Mouse (Mus musculus): ENCODE measurements around the gene Smyd3. TPM values are rescaled to one million over a fixed set of nuclear protein-coding genes. Genes with fewer than 3 reads are reported as not detected.

Smyd3 gene
- polyA plus RNA-seq (2016; fragmentation: Nextera tagmentation; extraction: Ambion mirVana): 20.7 and 21.5 TPM in 2 replicates

DNA sequence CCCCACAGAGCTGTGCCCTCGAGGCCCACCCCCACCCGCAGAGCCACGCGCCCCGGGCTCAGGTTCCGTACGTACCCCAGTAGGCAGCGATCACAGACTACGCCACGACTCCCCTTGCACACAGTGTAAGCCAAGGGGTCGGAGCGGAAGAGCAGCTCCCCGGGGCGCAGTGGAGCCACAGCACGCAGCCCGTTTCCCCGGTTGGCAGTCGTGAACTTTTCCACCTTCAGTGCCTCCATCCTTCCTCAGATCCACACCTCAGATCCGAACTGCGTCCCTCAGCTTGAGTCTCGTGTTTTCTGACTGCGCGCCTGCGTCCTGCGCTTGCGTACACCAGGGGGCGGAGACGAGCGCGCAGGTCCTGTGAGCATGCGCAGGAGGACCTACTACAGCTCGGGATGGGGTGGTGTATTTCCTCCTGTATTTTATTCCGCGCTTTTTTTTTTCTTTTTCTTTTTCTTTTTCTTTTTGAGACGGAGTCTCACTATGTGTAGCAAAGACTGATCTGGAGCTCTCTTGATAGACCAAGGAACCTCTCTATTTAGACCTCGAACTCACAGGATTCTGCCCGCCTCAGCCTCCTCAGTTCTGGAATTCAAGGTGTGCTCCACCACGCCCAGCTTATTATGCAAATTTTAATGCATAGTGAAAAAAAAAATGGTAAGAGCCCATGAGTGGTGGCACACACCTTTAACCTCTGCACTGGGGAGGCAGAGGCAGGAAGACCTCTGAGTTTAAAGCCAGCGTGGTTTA is at the start of gene Smyd3:
Gene Smyd3, minus strand, starts transcription at position 329 of the 753 bp plus-strand sequence.
- Histone ChIP-seq H3K4me1 (peaks cover 12% of the 10 kb centered on the region), H3K27ac (replicated peaks) (peak within 1 kb of the TSS; percentile 76), H3K27me3 (replicated peaks; ENCODE audit: low read depth, poor library complexity, severe bottlenecking) (no peaks in the 10 kb centered on the region), H3K4me3 (peak within 1 kb of the TSS; percentile 79), H3K36me3 (replicated peaks) (no peaks in the 10 kb centered on the region), H3K9me3 (no peaks in the 10 kb centered on the region)
- peak; percentile 89 for DNase-seq (ENCODE audit: low spot score)
- WGBS: 6% methylated on average over 39 of the region's 39 CpGs

DNA sequence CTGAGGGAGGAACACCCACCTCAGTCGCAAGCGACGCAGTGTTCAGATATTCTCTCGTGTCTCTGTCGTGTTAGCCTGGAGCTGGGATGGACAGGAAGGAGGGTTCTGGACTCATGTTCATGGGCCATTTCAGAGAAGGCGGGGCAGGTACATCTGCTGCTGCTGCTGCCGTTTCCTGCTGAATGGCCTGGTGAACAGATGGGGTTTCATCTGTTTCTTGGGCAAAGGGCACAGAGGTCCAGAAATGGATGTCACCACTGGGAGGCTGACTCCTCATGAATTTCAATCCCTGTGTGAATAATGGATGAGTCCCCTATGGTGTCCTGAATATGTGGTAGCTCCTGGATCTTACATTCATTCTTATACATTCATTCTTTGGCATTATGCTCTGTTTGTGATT is 49.7 kb upstream of the Smyd3 start:
- no peak overlapping the region; the same call in 1 of the 2 replicates for H3K27ac ChIP-seq (replicated peaks)
- H3K4me3 ChIP-seq: no peak overlapping the region
- no peaks in the 10 kb centered on the region for H3K36me3 ChIP-seq (replicated peaks)
- H3K4me1 ChIP-seq: peaks cover 54% of the 10 kb centered on the region
- DNase-seq (ENCODE audit: low spot score): peak; percentile 19
- 56% methylated on average over 7 of the region's 7 CpGs for WGBS
- H3K27me3 ChIP-seq (replicated peaks; ENCODE audit: low read depth, poor library complexity, severe bottlenecking): no peaks in the 10 kb centered on the region
- H3K9me3 ChIP-seq: no peaks in the 10 kb centered on the region

DNA sequence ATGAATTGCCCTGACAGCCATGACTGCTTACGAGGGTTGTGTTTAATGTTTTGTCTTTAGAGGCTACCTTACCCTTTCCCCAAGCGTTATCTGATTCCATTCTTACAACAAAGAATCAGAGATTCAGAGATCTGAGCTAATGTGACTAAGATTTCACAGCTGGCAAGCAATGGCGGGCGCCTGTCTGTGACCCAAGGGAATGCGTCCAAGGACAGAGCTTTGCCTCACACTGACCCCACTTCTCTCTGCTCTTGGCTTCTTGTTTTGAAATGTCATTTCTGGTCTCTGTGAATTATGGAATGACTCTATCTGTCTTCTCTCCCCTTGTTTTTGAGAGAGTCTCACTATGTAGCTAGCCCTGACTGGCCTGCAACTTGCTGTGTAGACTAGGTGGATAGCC is 46.1 kb upstream of the Smyd3 start:
- WGBS: 70% methylated on average over 5 of the region's 5 CpGs
- DNase-seq (ENCODE audit: low spot score): no peak
- no peak overlapping the region for H3K27ac ChIP-seq (replicated peaks)
- H3K4me3 ChIP-seq: no peak overlapping the region
- H3K36me3 ChIP-seq (replicated peaks): no peaks in the 10 kb centered on the region
- no peaks in the 10 kb centered on the region for H3K9me3 ChIP-seq
- H3K4me1 ChIP-seq: peaks cover 39% of the 10 kb centered on the region
- no peaks in the 10 kb centered on the region for H3K27me3 ChIP-seq (replicated peaks; ENCODE audit: low read depth, poor library complexity, severe bottlenecking)

DNA sequence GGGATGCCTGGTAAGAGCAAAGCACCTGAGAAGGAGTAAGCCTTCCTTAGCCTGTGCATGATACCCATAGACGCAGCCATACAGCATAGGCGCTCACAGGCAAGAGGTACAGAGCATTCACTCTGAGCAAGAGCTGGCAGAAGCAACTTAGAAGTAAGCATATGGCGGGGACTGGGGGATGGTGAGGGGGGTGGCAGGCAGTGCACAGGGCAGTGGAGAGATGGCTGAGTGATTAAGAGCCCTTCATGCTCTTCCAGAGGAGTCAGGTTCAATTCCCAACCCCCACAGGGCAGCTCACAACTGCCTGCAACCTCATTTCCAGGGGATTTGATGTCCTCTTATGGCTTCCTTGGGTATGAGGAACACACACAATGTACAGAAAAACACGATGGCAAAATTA is 45.4 kb upstream of the Smyd3 start:
- 85% methylated on average over 4 of the region's 4 CpGs for WGBS
- Histone ChIP-seq H3K27ac (replicated peaks) (no peak overlapping the region), H3K9me3 (no peaks in the 10 kb centered on the region), H3K4me3 (no peak overlapping the region), H3K4me1 (peaks cover 32% of the 10 kb centered on the region), H3K36me3 (replicated peaks) (no peaks in the 10 kb centered on the region), H3K27me3 (replicated peaks; ENCODE audit: low read depth, poor library complexity, severe bottlenecking) (no peaks in the 10 kb centered on the region)
- peak; percentile 15 for DNase-seq (ENCODE audit: low spot score)

DNA sequence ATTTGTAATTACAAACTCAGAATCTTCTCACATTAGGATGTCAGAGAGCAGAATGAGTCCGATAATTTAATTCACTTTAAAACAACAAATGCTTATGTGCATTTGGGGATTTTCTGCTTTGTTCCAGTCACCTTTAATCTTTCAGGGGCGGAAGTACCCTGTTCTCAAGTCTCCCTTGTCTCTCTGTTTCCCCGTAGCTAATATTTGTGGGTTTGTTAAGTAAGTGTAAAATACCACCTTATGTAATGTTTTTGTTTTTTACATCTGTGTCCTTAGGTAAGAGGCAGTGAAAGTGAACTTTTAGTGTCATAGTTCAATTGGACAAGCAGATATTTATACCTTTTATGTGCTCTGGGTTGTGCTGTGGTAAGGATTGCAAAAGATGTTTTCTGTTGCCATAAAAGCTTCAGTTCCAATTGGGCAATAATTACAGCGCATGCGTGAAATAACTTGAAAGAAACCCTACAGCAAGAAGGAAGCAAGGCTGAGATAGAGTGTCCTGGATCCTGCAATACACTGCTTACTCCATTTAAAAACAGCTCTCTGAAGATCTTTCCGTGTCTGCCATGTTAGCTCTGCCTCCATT is 43.1 kb upstream of the Smyd3 start:
- Histone ChIP-seq H3K27ac (replicated peaks) (no peak overlapping the region), H3K36me3 (replicated peaks) (no peaks in the 10 kb centered on the region), H3K9me3 (no peaks in the 10 kb centered on the region), H3K4me1 (peaks cover 21% of the 10 kb centered on the region), H3K4me3 (no peak overlapping the region), H3K27me3 (replicated peaks; ENCODE audit: low read depth, poor library complexity, severe bottlenecking) (no peaks in the 10 kb centered on the region)
- WGBS: 87% methylated on average over 6 of the region's 6 CpGs
- no peak for DNase-seq (ENCODE audit: low spot score)

DNA sequence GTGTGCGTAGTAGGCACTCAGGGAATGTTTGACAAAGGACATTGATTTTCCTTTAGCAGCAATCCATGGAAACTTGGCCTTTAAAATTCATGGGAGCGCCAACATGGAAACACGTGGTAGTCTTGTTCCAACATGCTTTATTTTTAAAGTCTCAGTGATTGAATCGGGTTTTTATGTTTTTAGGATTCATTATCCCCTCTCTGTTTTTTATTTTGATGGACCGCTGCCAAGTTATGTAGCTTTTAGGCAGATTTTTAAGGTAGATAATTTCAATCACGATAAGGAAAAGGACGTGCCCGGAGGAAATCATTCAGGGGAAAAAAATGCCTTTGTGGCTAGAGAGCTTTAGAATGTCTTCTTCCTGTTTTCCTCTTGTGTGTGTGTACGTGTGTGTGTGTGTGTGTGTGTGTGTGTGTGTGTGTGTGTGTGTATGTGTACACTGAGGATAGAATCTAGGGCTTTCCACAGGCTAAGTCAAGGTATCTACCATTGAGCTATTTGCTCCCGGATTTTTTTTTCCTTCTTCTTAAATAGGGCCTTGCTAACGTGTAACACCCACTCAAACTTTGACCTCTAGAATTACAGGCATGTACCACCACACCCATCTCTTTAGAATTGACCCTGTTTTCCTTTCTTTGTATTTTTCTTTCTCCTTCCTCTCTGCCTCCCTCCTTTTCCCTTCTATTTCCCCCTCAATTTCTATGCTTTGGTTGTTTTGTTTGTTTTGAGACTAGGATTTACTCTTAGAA is 41.8 kb upstream of the Smyd3 start:
- DNase-seq (ENCODE audit: low spot score): no peak
- H3K36me3 ChIP-seq (replicated peaks): no peaks in the 10 kb centered on the region
- peaks cover 21% of the 10 kb centered on the region for H3K4me1 ChIP-seq
- H3K9me3 ChIP-seq: no peaks in the 10 kb centered on the region
- H3K4me3 ChIP-seq: no peak overlapping the region
- no peaks in the 10 kb centered on the region for H3K27me3 ChIP-seq (replicated peaks; ENCODE audit: low read depth, poor library complexity, severe bottlenecking)
- 81% methylated on average over 11 of the region's 11 CpGs for WGBS
- no peak overlapping the region for H3K27ac ChIP-seq (replicated peaks)

DNA sequence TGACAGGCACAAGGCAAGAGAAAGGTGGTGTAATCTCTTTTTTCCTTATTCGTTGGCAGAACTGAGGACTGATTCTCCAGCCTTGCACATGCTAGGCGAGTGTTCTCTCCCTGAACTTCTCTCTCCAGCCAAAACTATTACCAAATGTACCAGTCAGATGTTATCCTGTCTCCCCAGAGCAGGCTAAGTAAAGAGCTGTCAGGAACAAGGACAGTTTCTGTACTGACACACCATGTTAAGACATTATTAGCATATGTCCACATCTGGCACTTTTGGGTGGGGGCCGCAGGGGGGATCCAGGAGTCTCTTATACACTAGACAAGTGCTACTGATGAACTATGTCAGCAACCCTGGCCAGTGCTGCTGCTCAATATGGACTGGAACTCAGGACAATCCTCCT is 39.1 kb upstream of the Smyd3 start:
- Histone ChIP-seq H3K27ac (replicated peaks) (no peak overlapping the region), H3K4me1 (peaks cover 5% of the 10 kb centered on the region), H3K36me3 (replicated peaks) (no peaks in the 10 kb centered on the region), H3K9me3 (no peaks in the 10 kb centered on the region), H3K4me3 (no peak overlapping the region), H3K27me3 (replicated peaks; ENCODE audit: low read depth, poor library complexity, severe bottlenecking) (no peaks in the 10 kb centered on the region)
- WGBS: 91% methylated on average over 3 of the region's 3 CpGs
- DNase-seq (ENCODE audit: low spot score): no peak

DNA sequence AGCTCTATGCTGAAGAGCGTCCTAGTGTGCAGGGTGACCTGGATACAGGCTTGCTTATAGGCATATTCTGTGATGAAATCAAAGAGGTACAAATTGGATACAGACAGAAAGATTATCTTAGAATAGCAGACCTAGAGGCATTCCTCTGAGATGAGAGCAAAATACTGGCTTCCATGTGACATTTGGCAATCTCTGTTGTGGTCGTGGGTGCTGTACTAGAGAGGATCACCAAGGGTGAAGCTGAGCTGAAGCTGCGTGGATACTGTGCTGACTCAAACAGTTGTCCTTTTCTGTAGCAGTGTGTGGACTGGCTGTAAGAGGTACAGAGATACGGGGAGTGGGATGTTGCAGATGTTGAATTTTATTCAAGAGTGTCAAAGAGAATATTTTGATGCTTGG is 36.1 kb upstream of the Smyd3 start:
- Histone ChIP-seq H3K4me1 (no peaks in the 10 kb centered on the region; the same call in 1 of the 2 replicates), H3K9me3 (no peaks in the 10 kb centered on the region), H3K4me3 (no peak overlapping the region), H3K36me3 (replicated peaks) (no peaks in the 10 kb centered on the region), H3K27me3 (replicated peaks; ENCODE audit: low read depth, poor library complexity, severe bottlenecking) (no peaks in the 10 kb centered on the region), H3K27ac (replicated peaks) (no peak overlapping the region)
- no peak for DNase-seq (ENCODE audit: low spot score)
- WGBS: 84% methylated on average over 4 of the region's 4 CpGs

DNA sequence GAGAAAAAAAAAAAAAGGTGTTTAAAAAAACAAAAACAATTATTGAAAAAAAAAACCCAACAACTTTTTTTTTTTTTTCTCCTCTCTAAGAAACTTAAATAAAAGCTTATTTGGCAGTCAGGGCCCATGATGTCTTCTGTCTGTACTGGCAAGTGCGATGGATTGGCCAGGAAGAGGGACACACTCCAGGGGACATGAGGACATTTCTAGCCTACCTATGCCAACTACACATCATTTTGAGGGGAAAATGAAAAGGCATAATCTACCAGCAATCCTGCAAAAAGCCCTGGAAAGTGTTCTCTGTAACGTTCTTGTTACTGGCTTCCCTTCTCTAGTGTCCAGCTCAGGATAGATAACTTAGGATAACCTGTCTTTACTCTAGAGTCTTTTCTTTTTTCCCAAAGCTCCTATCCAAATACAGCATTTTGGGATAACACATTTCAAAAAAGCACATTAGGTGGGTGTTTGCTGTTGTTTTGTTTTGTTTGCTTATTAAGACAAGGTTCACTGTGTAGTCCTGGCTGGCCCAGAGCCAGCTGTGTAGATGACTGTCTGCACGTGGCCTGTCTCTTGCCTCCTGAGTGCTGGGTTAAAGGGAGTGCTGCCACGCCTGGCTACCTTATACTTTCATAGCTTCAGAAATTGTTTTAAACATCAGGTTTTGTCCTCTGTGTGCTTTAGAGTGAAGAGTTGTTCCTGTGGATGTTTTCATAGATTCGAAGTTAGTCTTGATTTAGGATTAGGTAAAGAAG is 35.5 kb upstream of the Smyd3 start:
- Histone ChIP-seq H3K27ac (replicated peaks) (no peak overlapping the region), H3K27me3 (replicated peaks; ENCODE audit: low read depth, poor library complexity, severe bottlenecking) (no peaks in the 10 kb centered on the region), H3K4me1 (peaks cover 1% of the 10 kb centered on the region), H3K9me3 (no peaks in the 10 kb centered on the region), H3K4me3 (no peak overlapping the region), H3K36me3 (replicated peaks) (no peaks in the 10 kb centered on the region)
- 81% methylated on average over 5 of the region's 5 CpGs for WGBS
- DNase-seq (ENCODE audit: low spot score): no peak

DNA sequence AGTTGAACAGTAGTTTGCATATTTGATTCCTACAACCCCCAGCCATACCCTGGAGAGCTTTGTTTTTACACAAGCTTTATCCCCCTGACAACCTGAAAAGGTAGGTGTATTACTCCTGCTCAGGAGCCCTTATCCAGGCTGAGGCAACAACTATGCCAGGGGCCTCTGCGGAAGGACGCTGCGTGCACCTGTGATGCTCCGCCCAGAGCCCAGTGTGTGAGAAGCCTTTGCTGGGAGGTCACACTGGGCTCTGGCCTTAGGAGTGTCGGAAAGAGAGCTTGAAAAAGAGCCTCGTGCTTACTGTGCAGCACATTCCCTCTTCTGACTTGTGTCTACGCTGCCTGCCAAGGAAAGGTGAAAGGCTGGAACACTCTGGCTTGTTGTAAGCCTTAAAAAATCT is 34.9 kb upstream of the Smyd3 start:
- Histone ChIP-seq H3K36me3 (replicated peaks) (no peaks in the 10 kb centered on the region), H3K9me3 (no peaks in the 10 kb centered on the region), H3K4me3 (no peak overlapping the region), H3K4me1 (peaks cover 7% of the 10 kb centered on the region), H3K27ac (replicated peaks) (no peak overlapping the region), H3K27me3 (replicated peaks; ENCODE audit: low read depth, poor library complexity, severe bottlenecking) (no peaks in the 10 kb centered on the region)
- 39% methylated on average over 7 of the region's 7 CpGs for WGBS
- no peak for DNase-seq (ENCODE audit: low spot score)

DNA sequence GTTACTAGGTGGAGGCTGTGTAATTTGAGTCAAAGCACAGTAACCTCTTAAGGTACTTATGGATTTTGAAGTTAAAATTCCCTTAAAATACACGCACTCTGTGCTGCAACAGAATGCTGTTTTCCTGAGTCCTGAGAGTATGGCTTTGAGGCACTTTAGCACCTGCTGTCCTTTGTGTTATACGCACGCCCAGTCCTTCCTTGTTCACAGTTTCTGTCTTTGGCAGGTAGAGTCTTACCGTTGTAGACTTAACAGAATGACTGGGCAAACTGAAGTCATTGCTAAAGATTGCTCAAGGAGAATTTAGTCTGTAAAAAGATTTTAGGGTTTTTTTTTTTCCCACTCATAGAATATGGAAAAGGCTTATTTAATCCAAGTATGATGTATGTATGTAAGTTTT is 34.1 kb upstream of the Smyd3 start:
- 88% methylated on average over 4 of the region's 4 CpGs for WGBS
- Histone ChIP-seq H3K36me3 (replicated peaks) (no peaks in the 10 kb centered on the region), H3K27me3 (replicated peaks; ENCODE audit: low read depth, poor library complexity, severe bottlenecking) (no peaks in the 10 kb centered on the region), H3K4me3 (no peak overlapping the region), H3K27ac (replicated peaks) (no peak overlapping the region), H3K9me3 (no peaks in the 10 kb centered on the region), H3K4me1 (peaks cover 14% of the 10 kb centered on the region)
- DNase-seq (ENCODE audit: low spot score): no peak

DNA sequence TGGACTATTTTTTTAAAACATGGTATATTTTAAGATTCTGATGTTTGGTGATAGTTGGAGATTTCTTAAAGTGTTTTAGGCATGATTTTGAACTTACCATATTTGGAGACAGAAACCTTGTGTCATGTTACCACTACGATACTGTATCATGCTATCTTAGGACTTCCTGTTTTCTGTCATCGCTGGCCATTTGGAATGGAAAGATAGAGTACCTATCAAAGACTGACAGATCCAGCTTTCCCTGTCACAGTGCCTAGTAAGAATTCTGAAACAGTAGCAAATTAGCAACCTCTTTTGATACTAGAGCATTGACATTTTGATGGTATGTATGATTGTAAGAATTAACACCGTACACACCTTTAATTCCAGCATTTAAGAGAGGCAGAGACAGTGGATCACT is 33.5 kb upstream of the Smyd3 start:
- Histone ChIP-seq H3K27me3 (replicated peaks; ENCODE audit: low read depth, poor library complexity, severe bottlenecking) (no peaks in the 10 kb centered on the region), H3K36me3 (replicated peaks) (no peaks in the 10 kb centered on the region), H3K27ac (replicated peaks) (no peak overlapping the region), H3K4me1 (peaks cover 14% of the 10 kb centered on the region), H3K4me3 (no peak overlapping the region), H3K9me3 (no peaks in the 10 kb centered on the region)
- DNase-seq (ENCODE audit: low spot score): no peak
- 89% methylated on average over 3 of the region's 3 CpGs for WGBS

All from embryonic facial prominence, embryonic 10.5 days (tissue).